Mouse (Mus musculus) hindbrain, embryonic 11.5 days (tissue): ENCODE measurements around the gene Bpifc. TPM values are rescaled to one million over a fixed set of nuclear protein-coding genes. Genes with fewer than 3 reads are reported as not detected.

Experiments
- ATAC-seq: fragments of 200-750 bp; cut with Nextera tagmentation; 2 replicates; pipeline ENCODE4 v1.8.0; 2017; ENCODE audit warnings: mild to moderate bottlenecking, moderate TSS enrichment, moderate library complexity; ENCODE audit not compliant: low FRiP score
- DNase-seq: peaks from one replicate; pipeline ENCODE4 v3.0.0-alpha.2; 2015; ENCODE audit warnings: low spot score
- H3K27ac ChIP-seq: fragments of 300-500 bp; sonication (generic); 2 replicates; pipeline ENCODE4 v1.5.1; 2014; ENCODE audit warnings: mild to moderate bottlenecking, low read depth, low read length
- H3K27me3 ChIP-seq: fragments of 300-500 bp; sonication (generic); 2 replicates; pipeline ENCODE4 v1.6.1; 2014; ENCODE audit warnings: mild to moderate bottlenecking, low read length, moderate library complexity, mixed read lengths; ENCODE audit not compliant: control insufficient read depth, insufficient read depth
- H3K36me3 ChIP-seq: fragments of 300-500 bp; sonication (generic); 2 replicates; pipeline ENCODE4 v1.6.1; 2014; ENCODE audit warnings: mild to moderate bottlenecking, low read length, moderate library complexity, mixed read lengths; ENCODE audit not compliant: control insufficient read depth, insufficient read depth
- H3K4me1 ChIP-seq: fragments of 300-500 bp; sonication (generic); replicated peaks from 2 replicates; pipeline ENCODE4 v1.6.1; 2014; ENCODE audit warnings: low read length, mixed read lengths; ENCODE audit not compliant: control insufficient read depth, insufficient read depth
- H3K4me2 ChIP-seq: fragments of 300-500 bp; sonication (generic); replicated peaks from 2 replicates; pipeline ENCODE4 v1.6.1; 2014; ENCODE audit warnings: mild to moderate bottlenecking, low read depth, low read length
- H3K4me3 ChIP-seq: fragments of 300-500 bp; sonication (generic); 2 replicates; pipeline ENCODE4 v1.5.1; 2014; ENCODE audit warnings: low read depth, low read length
- H3K9ac ChIP-seq: fragments of 300-500 bp; sonication (generic); 2 replicates; pipeline ENCODE4 v1.6.1; 2014; ENCODE audit warnings: low read depth, low read length
- H3K9me3 ChIP-seq: fragments of 300-500 bp; sonication (generic); 2 replicates; pipeline ENCODE4 v1.6.1; 2016; ENCODE audit warnings: low read length; ENCODE audit not compliant: control insufficient read depth
- WGBS: fragments of 180-500 bp; shearing (Covaris S2); extraction: QIAGEN DNeasy Blood & Tissue Kit; methylation state at CpG from one replicate; pipeline ENCODE4 v1.1.7; 2014; 5-methylcytosine and 5-hydroxymethylcytosine counted together
- polyA plus RNA-seq: library from polyadenylated mRNA; unstranded; fragments of >200 nt; fragmentation: Nextera tagmentation; extraction: Ambion mirVana; gene quantifications from 2 replicates; pipeline ENCODE4 v1.2.1, GENCODE M21; 2014

Gene Bpifc
- polyA plus RNA-seq, 1 experiment from 2014 or later: 0.15 TPM

DNA sequence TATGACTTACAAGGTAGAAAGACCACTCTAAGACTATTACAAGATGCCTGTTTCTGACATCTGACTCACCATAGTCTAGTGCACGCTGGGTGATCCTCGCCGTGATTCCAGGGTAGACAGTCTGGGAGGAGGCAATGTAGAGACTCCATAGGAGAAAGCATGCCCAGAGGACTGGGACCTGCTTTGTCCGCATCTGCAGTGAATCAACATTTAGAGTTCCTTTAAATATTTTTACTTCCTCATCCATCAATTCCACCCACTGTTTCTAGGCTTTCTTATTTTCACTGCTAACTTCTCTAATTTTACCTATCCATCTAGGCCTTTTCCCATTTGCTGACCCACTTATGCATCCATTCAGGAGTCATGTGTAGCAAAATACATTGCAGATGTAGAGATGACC, 11.2 kb downstream of the Bpifc start:
- ATAC-seq (no peak), DNase-seq (no peak)
- Histone ChIP-seq H3K9ac (no peak overlapping the region), H3K36me3 (no peaks in the 10 kb centered on the region), H3K27me3 (no peaks in the 10 kb centered on the region), H3K4me3 (no peak overlapping the region), H3K27ac (no peak overlapping the region), H3K9me3 (no peaks in the 10 kb centered on the region), H3K4me2 (no peak overlapping the region), H3K4me1 (no peaks in the 10 kb centered on the region)
- 91% methylated on average over 4 of the region's 4 CpGs for WGBS

DNA sequence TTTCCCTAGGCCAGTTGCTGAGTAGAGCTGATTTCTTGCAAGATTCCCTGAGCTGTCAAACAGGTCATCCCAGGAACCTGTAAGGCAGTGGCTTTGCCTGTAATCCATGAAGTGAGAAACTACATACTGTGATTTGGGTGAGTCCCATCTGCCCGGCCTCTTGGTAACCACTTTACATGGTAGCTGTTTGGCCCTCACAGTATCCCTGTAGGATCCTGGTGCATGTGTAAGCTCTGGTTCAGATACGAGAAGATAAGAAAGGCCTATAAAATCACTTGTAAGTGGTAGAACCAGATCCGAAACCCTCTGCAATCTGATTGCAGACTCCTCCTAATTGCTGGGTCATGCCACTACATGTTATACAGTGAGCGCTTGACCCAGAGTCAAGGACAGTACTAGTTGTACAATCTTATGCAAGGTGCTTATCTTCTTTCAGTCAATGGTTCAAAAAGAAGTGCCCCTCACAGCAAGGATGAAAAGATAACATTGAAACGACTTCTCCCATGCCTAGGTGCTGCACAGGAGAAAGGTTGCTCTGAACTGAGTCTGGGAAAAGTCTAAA, 17.1 kb downstream of the Bpifc start:
- DNase-seq (no peak), ATAC-seq (no peak)
- H3K4me3 ChIP-seq: no peak overlapping the region
- H3K9ac ChIP-seq: no peak overlapping the region
- no peaks in the 10 kb centered on the region for H3K4me1 ChIP-seq
- no peak overlapping the region for H3K27ac ChIP-seq
- no peak overlapping the region for H3K4me2 ChIP-seq
- no peaks in the 10 kb centered on the region for H3K27me3 ChIP-seq
- H3K9me3 ChIP-seq: no peaks in the 10 kb centered on the region
- H3K36me3 ChIP-seq: no peaks in the 10 kb centered on the region
- 90% methylated on average over 5 of the region's 5 CpGs for WGBS

DNA sequence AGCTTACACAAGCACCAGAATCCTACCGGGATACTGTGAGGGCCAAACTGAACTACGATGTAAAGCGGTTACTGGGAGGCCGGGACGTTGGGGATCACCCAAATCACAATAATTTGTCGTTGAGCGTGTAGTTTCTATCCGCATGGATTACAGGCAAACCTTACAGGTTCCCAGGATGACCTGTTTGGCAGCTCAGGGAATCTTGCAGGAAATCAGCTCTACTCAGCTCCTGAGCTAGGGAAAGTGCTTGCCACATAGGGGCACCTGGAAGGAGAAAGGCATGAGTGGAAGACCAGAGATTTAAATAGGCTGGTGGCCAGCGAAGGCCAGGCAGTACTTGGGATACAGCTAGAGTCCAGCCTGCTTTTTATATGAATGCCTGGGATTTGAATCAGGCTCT, 17.9 kb downstream of the Bpifc start:
- WGBS: 87% methylated on average over 9 of the region's 9 CpGs
- DNase-seq (no peak), ATAC-seq (no peak)
- Histone ChIP-seq H3K27me3 (no peaks in the 10 kb centered on the region), H3K9me3 (no peaks in the 10 kb centered on the region), H3K9ac (no peak overlapping the region), H3K4me1 (no peaks in the 10 kb centered on the region), H3K36me3 (no peaks in the 10 kb centered on the region), H3K4me3 (no peak overlapping the region), H3K27ac (no peak overlapping the region), H3K4me2 (no peak overlapping the region)

DNA sequence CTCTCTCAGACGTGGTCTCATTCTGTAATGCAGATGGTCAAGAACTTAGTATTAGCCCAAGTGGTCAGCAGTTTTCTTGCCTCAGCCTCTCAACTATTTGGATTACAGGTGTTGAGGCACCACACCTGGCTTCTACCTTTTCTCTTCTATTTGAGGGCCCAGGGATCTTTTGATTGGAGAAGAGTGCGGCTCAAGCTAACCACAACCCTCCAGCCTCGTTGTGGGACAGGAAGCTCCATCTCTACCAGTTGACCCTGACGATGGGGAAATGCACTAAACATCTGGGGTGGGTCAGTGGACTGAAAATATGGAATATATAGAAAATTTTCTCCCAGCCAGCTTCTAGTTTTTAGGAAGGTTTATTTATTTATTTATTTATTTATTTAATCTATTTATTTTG, 19.3 kb downstream of the Bpifc start:
- H3K36me3 ChIP-seq: no peaks in the 10 kb centered on the region
- WGBS: 93% methylated on average over 4 of the region's 4 CpGs
- H3K27ac ChIP-seq: no peak overlapping the region
- DNase-seq (no peak), ATAC-seq (no peak)
- no peaks in the 10 kb centered on the region for H3K4me1 ChIP-seq
- H3K4me3 ChIP-seq: no peak overlapping the region
- H3K9ac ChIP-seq: no peak overlapping the region
- H3K9me3 ChIP-seq: no peaks in the 10 kb centered on the region
- no peaks in the 10 kb centered on the region for H3K27me3 ChIP-seq
- no peak overlapping the region for H3K4me2 ChIP-seq

DNA sequence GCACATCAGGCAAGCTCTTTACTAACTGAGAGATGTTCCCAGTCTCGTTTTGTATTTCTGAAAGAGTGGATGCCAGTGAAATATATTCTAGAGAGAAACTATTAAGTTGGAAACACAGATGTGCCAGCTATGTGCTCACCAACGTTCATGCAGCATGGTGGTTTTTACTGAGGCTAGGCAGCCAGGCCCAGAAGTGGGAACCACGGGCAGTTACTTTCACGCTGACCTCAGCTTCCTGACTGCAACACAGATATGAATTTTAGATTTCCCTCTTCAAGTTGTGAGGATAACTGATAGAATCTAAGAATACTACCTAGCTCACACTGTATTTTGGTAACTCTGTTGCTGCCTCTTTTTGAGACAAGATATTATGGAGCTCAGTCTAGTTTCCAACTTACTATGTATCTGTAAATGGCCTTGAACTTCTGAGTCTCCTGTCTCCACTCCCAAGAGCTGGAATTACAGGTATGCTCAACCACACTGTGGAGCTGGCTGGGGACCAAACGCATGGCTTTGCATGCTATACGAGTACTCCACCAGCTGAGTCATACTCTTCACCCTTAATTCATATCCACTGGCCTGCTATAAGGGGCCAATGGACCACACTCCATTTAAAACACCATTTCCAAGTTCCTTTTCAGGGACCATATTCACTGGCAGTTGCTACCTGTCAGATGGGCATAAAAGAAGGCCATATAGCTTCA, 22.1 kb downstream of the Bpifc start:
- Histone ChIP-seq H3K27ac (no peak overlapping the region), H3K4me2 (no peak overlapping the region), H3K27me3 (no peaks in the 10 kb centered on the region), H3K9ac (no peak overlapping the region), H3K4me1 (no peaks in the 10 kb centered on the region), H3K9me3 (no peaks in the 10 kb centered on the region), H3K4me3 (no peak overlapping the region), H3K36me3 (no peaks in the 10 kb centered on the region)
- WGBS: 85% methylated on average over 6 of the region's 6 CpGs
- DNase-seq (no peak), ATAC-seq (no peak)

DNA sequence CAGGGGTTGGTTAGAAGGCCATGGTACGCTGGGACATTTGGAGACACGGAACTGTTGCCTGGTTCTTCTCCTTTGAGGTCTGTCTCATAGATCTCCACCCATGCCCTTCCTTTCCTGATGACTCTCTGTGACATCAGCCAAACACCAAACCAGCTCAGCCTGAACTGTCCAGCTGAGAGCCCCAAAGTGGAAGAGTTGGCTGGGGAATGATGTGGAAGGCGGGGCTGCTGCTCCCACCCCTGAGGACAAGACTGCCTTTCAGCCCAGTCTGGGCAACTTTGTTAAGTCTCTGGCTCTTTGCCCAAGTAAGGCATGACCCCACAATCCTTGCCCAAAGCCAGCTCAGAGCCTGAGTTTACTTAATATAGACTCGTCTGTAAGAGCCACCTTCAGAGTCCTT, 38.8 kb downstream of the Bpifc start:
- Histone ChIP-seq H3K4me1 (no peaks in the 10 kb centered on the region), H3K4me3 (no peak overlapping the region), H3K27me3 (no peaks in the 10 kb centered on the region), H3K9ac (no peak overlapping the region), H3K9me3 (0 out of 2 replicates have a peak, but pooled peaks cover 3% of the 10 kb centered on the region), H3K36me3 (no peaks in the 10 kb centered on the region), H3K4me2 (no peak overlapping the region), H3K27ac (no peak overlapping the region)
- no peak for DNase-seq
- WGBS: 87% methylated on average over 4 of the region's 4 CpGs
- ATAC-seq: no peak

DNA sequence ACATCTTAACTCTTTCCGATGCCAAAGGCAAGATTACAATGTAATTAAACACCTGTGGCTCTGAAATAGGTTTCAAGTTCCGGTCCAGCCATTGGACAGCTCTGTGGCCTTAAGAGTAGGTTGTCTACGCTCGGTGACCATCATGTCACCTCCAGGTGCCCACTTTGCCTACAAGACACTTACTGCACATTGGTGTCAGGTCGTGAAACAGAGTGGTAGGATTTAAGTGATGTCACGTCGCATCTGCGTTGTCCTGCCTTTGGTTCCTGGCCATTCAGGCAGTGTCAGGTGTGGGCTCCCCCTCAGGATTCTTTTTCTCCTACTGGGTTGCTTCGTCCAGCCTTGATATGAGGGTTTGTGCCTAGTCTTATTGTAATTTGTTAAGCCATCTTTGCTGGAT, 39.9 kb downstream of the Bpifc start:
- no peak overlapping the region for H3K4me2 ChIP-seq
- H3K9me3 ChIP-seq: 0 out of 2 replicates have a peak, but pooled peaks cover 3% of the 10 kb centered on the region
- no peak overlapping the region for H3K27ac ChIP-seq
- no peak for DNase-seq
- no peak for ATAC-seq
- H3K4me1 ChIP-seq: no peaks in the 10 kb centered on the region
- H3K4me3 ChIP-seq: no peak overlapping the region
- H3K27me3 ChIP-seq: no peaks in the 10 kb centered on the region
- H3K36me3 ChIP-seq: no peaks in the 10 kb centered on the region
- no peak overlapping the region for H3K9ac ChIP-seq
- 87% methylated on average over 9 of the region's 9 CpGs for WGBS

DNA sequence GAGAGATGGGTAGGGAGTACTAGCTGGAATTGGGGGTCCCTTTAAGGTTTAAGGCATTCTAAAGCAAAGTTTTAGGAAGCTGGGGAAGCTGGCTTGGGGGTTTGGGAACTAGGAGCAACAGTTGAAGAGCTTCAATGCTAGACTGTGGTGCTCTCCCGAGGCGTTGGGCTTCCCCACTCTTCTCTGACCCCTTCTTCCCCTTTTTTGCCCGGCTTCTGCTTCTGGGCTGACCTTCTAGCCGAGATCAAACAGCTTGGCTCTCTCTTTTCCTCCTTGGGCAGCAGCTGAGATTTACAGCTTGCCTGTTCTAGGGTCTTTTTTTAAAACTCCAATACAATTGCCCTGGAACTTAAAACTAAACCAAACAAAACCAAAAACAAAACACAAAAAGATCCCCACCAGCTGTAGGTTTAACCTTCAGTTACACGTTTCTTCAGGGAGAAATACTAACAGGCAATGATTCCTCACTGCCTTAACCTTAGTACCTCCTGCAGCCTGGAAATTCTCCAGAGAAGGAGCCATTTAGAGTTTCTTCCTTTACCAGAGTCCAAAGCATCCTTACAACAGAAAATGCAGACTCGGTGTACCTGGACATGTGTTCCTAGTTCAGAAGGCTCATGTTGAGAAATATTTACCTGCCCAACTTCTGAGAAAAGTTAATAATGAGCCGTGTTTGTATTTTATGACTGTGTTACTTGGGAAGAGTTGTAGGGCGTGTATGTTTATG, 41.6 kb downstream of the Bpifc start:
- no peaks in the 10 kb centered on the region for H3K27me3 ChIP-seq
- H3K9ac ChIP-seq: no peak overlapping the region
- no peak for ATAC-seq
- no peaks in the 10 kb centered on the region for H3K4me1 ChIP-seq
- WGBS: 59% methylated on average over 8 of the region's 8 CpGs
- DNase-seq: no peak
- no peak overlapping the region for H3K27ac ChIP-seq
- H3K4me2 ChIP-seq: no peak overlapping the region
- H3K4me3 ChIP-seq: no peak overlapping the region
- H3K36me3 ChIP-seq: no peaks in the 10 kb centered on the region
- H3K9me3 ChIP-seq: 0 out of 2 replicates have a peak, but pooled peaks cover 3% of the 10 kb centered on the region

DNA sequence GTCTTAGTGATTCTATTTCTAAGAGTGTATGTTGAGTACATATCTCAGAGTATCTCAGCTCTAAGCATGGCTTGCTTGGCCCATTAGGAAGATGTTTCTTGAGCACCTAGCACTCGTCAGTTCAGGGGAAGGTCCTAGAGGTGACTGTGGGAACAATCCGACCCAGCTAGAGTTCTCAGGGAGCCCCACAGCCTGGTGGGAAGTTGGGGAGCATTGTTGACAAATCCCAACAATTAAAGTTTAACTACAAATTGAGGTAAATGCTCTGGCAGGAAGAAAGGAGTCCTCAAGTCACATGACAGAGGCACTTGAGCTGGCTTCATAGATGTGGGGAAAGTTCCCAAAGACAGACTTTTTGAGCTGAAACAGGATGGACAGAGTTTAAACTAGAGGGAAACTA, 43.0 kb downstream of the Bpifc start:
- Histone ChIP-seq H3K27ac (no peak overlapping the region), H3K27me3 (no peaks in the 10 kb centered on the region)
- ATAC-seq: no peak

More for the DNA sequence above, 43.0 kb downstream of the Bpifc start:
- H3K9me3 ChIP-seq: no peaks in the 10 kb centered on the region
- no peak overlapping the region for H3K4me2 ChIP-seq
- no peaks in the 10 kb centered on the region for H3K4me1 ChIP-seq
- WGBS: 54% methylated on average over 2 of the region's 2 CpGs
- no peak for DNase-seq
- no peaks in the 10 kb centered on the region for H3K36me3 ChIP-seq
- no peak overlapping the region for H3K4me3 ChIP-seq
- no peak overlapping the region for H3K9ac ChIP-seq
